Mouse (Mus musculus) CH12.LX (cell line): ENCODE data around the gene Fmo1. TPM values are rescaled to one million over a fixed set of nuclear protein-coding genes. Genes with fewer than 3 reads are reported as not detected.

Source experiments
- DNase-seq: peaks from one replicate; pipeline ENCODE4 v3.0.0-alpha.2; 2013; ENCODE audit errors: extremely low read depth
- H3K27ac ChIP-seq: 2 replicates; pipeline ENCODE4 v1.5.1; 2012; ENCODE audit warnings: low read depth, mild to moderate bottlenecking, control low read depth, moderate library complexity; ENCODE audit not compliant: insufficient read depth
- H3K27me3 ChIP-seq: replicated peaks from 2 replicates; pipeline ENCODE3; 2012; ENCODE audit warnings: inconsistent platforms
- H3K36me3 ChIP-seq, 2 experiments: replicated peaks in 1 of 2; 2 replicates each; pipeline versions ENCODE3 to v1.6.1; 2012; ENCODE audit warnings: inconsistent platforms in 1 of 2, low read length in 1 of 2, mild to moderate bottlenecking in 1 of 2, mixed read lengths in 1 of 2, moderate library complexity in 1 of 2; ENCODE audit not compliant: control insufficient read depth in 1 of 2, insufficient read depth in 1 of 2
- H3K4me1 ChIP-seq, 2 experiments: 2 replicates each; pipeline ENCODE4 v1.6.1; 2012; ENCODE audit warnings: inconsistent platforms in 1 of 2, moderate library complexity in 1 of 2; ENCODE audit not compliant: insufficient read depth in 2 of 2, control insufficient read depth in 1 of 2
- H3K4me2 ChIP-seq: 2 replicates; pipeline ENCODE4 v1.6.1; 2012; ENCODE audit warnings: low read depth, mild to moderate bottlenecking, control low read depth; ENCODE audit not compliant: poor library complexity, insufficient read depth, severe bottlenecking
- H3K4me3 ChIP-seq, 3 experiments: fragments of 150-350 bp in 1 of 3; sonication (generic) in 1 of 3; replicated peaks in 1 of 3; 2 replicates each; pipeline versions ENCODE3 to v1.5.1; 2011 to 2012; ENCODE audit warnings: low read depth in 2 of 3, low read length in 2 of 3, mild to moderate bottlenecking in 2 of 3, moderate library complexity in 2 of 3, control low read depth in 1 of 3, improper control_type of control experiment in 1 of 3, inconsistent platforms in 1 of 3, mixed read lengths in 1 of 3; ENCODE audit not compliant: poor library complexity in 1 of 3
- H3K79me2 ChIP-seq: replicated peaks from 2 replicates; pipeline ENCODE4 v1.6.1; 2012; ENCODE audit warnings: mild to moderate bottlenecking, moderate library complexity; ENCODE audit not compliant: control insufficient read depth, poor library complexity, insufficient read depth, severe bottlenecking; ENCODE audit errors: extremely low read depth
- H3K9ac ChIP-seq: 2 replicates; pipeline ENCODE4 v1.6.1; 2012; ENCODE audit warnings: low read depth, mild to moderate bottlenecking, control low read depth, moderate library complexity; ENCODE audit not compliant: insufficient read depth
- H3K9me3 ChIP-seq: replicated peaks from 2 replicates; pipeline ENCODE3; 2012; ENCODE audit warnings: low read length, inconsistent platforms, mixed read lengths
- CHD1 ChIP-seq: IDR thresholded peaks from 2 replicates; pipeline ENCODE4 v1.6.1; 2012; ENCODE audit warnings: low read depth, low read length, improper control_type of control experiment, inconsistent platforms
- CHD2 ChIP-seq: IDR thresholded peaks from 2 replicates; pipeline ENCODE4 v1.6.1; 2011; ENCODE audit warnings: low read length, improper control_type of control experiment
- CTCF ChIP-seq, 2 experiments: IDR thresholded peaks in 1 of 2; conservative IDR thresholded peaks in 1 of 2; 2 replicates each; pipeline ENCODE4 v1.5.1; 2011 to 2012; ENCODE audit warnings: low read depth in 2 of 2, low read length in 2 of 2, improper control_type of control experiment in 1 of 2, inconsistent platforms in 1 of 2, mild to moderate bottlenecking in 1 of 2, moderate library complexity in 1 of 2
- E2F4 ChIP-seq: IDR thresholded peaks from 2 replicates; pipeline ENCODE4 v1.6.1; 2011; ENCODE audit warnings: low read depth, low read length, improper control_type of control experiment; ENCODE audit not compliant: insufficient replicate concordance
- ELF1 ChIP-seq: IDR thresholded peaks from 2 replicates; pipeline ENCODE4 v1.6.1; 2014; ENCODE audit warnings: low read depth, mild to moderate bottlenecking, inconsistent platforms, low read length, improper control_type of control experiment
- ETS1 ChIP-seq: conservative IDR thresholded peaks from 2 replicates; pipeline ENCODE4 v1.6.1; 2012; ENCODE audit warnings: low read depth, mild to moderate bottlenecking, inconsistent platforms, low read length, improper control_type of control experiment, moderate library complexity
- GABPA ChIP-seq: IDR thresholded peaks from 2 replicates; pipeline ENCODE4 v1.6.1; 2012; ENCODE audit warnings: low read depth, low read length, improper control_type of control experiment, inconsistent platforms; ENCODE audit not compliant: insufficient replicate concordance
- HCFC1 ChIP-seq: IDR thresholded peaks from 2 replicates; pipeline ENCODE4 v1.6.1; 2012; ENCODE audit warnings: low read depth, mild to moderate bottlenecking, inconsistent platforms, low read length, improper control_type of control experiment
- IRF4 ChIP-seq: IDR thresholded peaks from 2 replicates; pipeline ENCODE4 v1.6.1; 2014; ENCODE audit warnings: low read depth, mild to moderate bottlenecking, inconsistent platforms, low read length, improper control_type of control experiment
- JUN ChIP-seq: IDR thresholded peaks from 2 replicates; pipeline ENCODE4 v1.6.1; 2011; ENCODE audit warnings: low read depth, mild to moderate bottlenecking, low read length, improper control_type of control experiment, moderate library complexity; ENCODE audit not compliant: insufficient read depth
- JUND ChIP-seq: conservative IDR thresholded peaks from 2 replicates; pipeline ENCODE4 v1.6.1; 2011; ENCODE audit warnings: low read depth, low read length, improper control_type of control experiment
- KAT2A ChIP-seq: IDR thresholded peaks from 2 replicates; pipeline ENCODE4 v1.6.1; 2012; ENCODE audit warnings: low read length, improper control_type of control experiment, inconsistent platforms; ENCODE audit not compliant: insufficient replicate concordance
- MAX ChIP-seq: IDR thresholded peaks from 2 replicates; pipeline ENCODE4 v1.6.1; 2011; ENCODE audit warnings: low read length, improper control_type of control experiment
- MAZ ChIP-seq: IDR thresholded peaks from 2 replicates; pipeline ENCODE4 v1.6.1; 2012; ENCODE audit warnings: low read depth, mild to moderate bottlenecking, inconsistent platforms, low read length, improper control_type of control experiment, moderate library complexity
- MEF2A ChIP-seq: IDR thresholded peaks from 2 replicates; pipeline ENCODE4 v1.6.1; 2014; ENCODE audit warnings: low read depth, mild to moderate bottlenecking, inconsistent platforms, low read length, improper control_type of control experiment, borderline replicate concordance
- MXI1 ChIP-seq: IDR thresholded peaks from 2 replicates; pipeline ENCODE4 v1.6.1; 2011; ENCODE audit warnings: mild to moderate bottlenecking, low read depth, low read length, improper control_type of control experiment
- MYC ChIP-seq: IDR thresholded peaks from 2 replicates; pipeline ENCODE4 v1.6.1; 2011; ENCODE audit warnings: low read depth, mild to moderate bottlenecking, improper control_type of control experiment, low read length
- NRF1 ChIP-seq: IDR thresholded peaks from 2 replicates; pipeline ENCODE4 v1.6.1; 2014; ENCODE audit warnings: low read depth, mild to moderate bottlenecking, inconsistent platforms, low read length, improper control_type of control experiment, moderate library complexity
- PAX5 ChIP-seq: IDR thresholded peaks from 2 replicates; pipeline ENCODE4 v1.6.1; 2012; ENCODE audit warnings: low read length, inconsistent platforms, mixed read lengths
- POLR2AphosphoS2 ChIP-seq: IDR thresholded peaks from 2 replicates; pipeline ENCODE4 v1.6.1; 2011; ENCODE audit warnings: low read depth, low read length, improper control_type of control experiment
- RCOR1 ChIP-seq: conservative IDR thresholded peaks from 2 replicates; pipeline ENCODE4 v1.6.1; 2012; ENCODE audit warnings: low read depth, mild to moderate bottlenecking, inconsistent platforms, low read length, improper control_type of control experiment
- SIN3A ChIP-seq: IDR thresholded peaks from 2 replicates; pipeline ENCODE4 v1.6.1; 2012; ENCODE audit warnings: low read length, improper control_type of control experiment, inconsistent platforms
- SMC3 ChIP-seq: IDR thresholded peaks from 2 replicates; pipeline ENCODE4 v1.6.1; 2011; ENCODE audit warnings: low read depth, low read length, improper control_type of control experiment
- USF2 ChIP-seq: conservative IDR thresholded peaks from 2 replicates; pipeline ENCODE4 v1.6.1; 2011; ENCODE audit warnings: low read depth, low read length, improper control_type of control experiment
- ZKSCAN1 ChIP-seq: IDR thresholded peaks from 2 replicates; pipeline ENCODE4 v1.6.1; 2012; ENCODE audit warnings: low read depth, inconsistent platforms, low read length, improper control_type of control experiment, borderline replicate concordance
- ZMIZ1 ChIP-seq: IDR thresholded peaks from 2 replicates; pipeline ENCODE4 v1.6.1; 2012; ENCODE audit warnings: low read depth, mild to moderate bottlenecking, inconsistent platforms, low read length, improper control_type of control experiment
- ZNF384 ChIP-seq: IDR thresholded peaks from 2 replicates; pipeline ENCODE4 v1.6.1; 2012; ENCODE audit warnings: low read depth, low read length, improper control_type of control experiment, inconsistent platforms
- dilution Hi-C: fragments of 300-500 bp; cut with MboI; formaldehyde crosslinking; loops from 2 replicates; pipeline ENCODE4 v1.14.3; 2020; ENCODE audit warnings: low sequenced_read_pairs; ENCODE audit not compliant: extremely low pct_unique_long_range_greater_than_20kb, extremely low pct_ligation_motif_present
- in situ Hi-C: fragments of 300-500 bp; cut with MboI; formaldehyde crosslinking; loops from 3 replicates; pipeline ENCODE4 v1.14.3; 2019; ENCODE audit warnings: low sequenced_read_pairs, low pct_ligation_motif_present, low pct_unique_long_range_greater_than_20kb, mixed read lengths
- polyA plus RNA-seq: library from polyadenylated mRNA; unstranded; fragments of >175 nt; gene quantifications from 2 replicates; pipeline ENCODE4 v1.2.1, GENCODE M21; 2012; ENCODE audit warnings: low read depth; ENCODE audit not compliant: insufficient read length
- total RNA-seq, 2 experiments: library from RNA; depleted of rRNA; stranded (reverse); fragments of 300-350 nt in 1 of 2; fragments of >200 nt in 1 of 2; gene quantifications; 2 replicates each; pipeline ENCODE4 v1.2.3; 2012 to 2014

Gene Fmo1
- total and polyA plus RNA-seq, 3 experiments, result not detected

- TF ChIP-seq MAZ, result no peak
- TF ChIP-seq ZKSCAN1, result no peak
- no peak for TF ChIP-seq SMC3
- no peak for TF ChIP-seq E2F4
- no peak for TF ChIP-seq CHD2
- TF ChIP-seq JUN, result no peak
- TF ChIP-seq NRF1, result no peak
- Histone ChIP-seq H3K27ac (no peak overlapping the region), H3K27me3 (no peaks in the 10 kb centered on the region), H3K4me1 (no peaks in the 10 kb centered on the region), H3K4me3 (no peak overlapping the region), H3K36me3 (no peaks in the 10 kb centered on the region), H3K9ac (no peak overlapping the region), H3K79me2 (no peaks in the 10 kb centered on the region), H3K4me2 (no peak overlapping the region), H3K9me3 (no peaks in the 10 kb centered on the region)
- dilution Hi-C loops, result no loop called here
- DNase-seq, result no peak
- in situ Hi-C loops, result no loop called here
These were observed 8.7 kb upstream of the Fmo1 start for GRCm38 (mm10) chr1:162875091-162875490.

GRCm38 (mm10) chr1:162871701-162872311 is 5.4 kb upstream of the Fmo1 start:
- dilution Hi-C loops, result no loop called here

DNA sequence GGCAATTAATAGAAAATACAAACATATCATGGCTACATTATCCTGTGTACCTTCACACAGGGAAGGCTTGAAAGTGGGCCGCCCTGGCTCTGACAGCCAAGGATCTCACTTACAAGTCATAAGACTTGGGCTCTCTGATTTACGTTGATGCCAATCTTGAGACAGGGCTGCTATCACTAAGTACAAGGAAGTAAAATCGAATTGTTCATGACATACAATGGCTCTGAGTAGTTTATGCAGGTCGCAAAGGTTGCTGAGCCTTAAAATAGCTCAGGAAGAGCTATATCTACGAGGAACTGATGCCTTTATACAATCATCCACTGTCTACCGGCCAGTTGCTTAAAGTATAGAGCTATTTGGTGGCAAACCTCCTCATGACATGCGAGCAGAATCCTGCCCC is 4.6 kb upstream of the Fmo1 start:
- no peak for DNase-seq
- Histone ChIP-seq H3K9me3 (no peaks in the 10 kb centered on the region), H3K9ac (no peak overlapping the region), H3K27ac (no peak overlapping the region), H3K79me2 (no peaks in the 10 kb centered on the region), H3K27me3 (no peaks in the 10 kb centered on the region), H3K4me2 (no peak overlapping the region), H3K36me3 (no peaks in the 10 kb centered on the region), H3K4me1 (no peaks in the 10 kb centered on the region), H3K4me3 (no peak overlapping the region)
- dilution Hi-C loops, result no loop called here
- in situ Hi-C loops, result no loop called here
- TF ChIP-seq CTCF (conservative IDR thresholded peaks at IDR 0.05 in 1 of 2, IDR thresholded peaks at IDR 0.05 in 1 of 2; ENCODE audit: low read depth in 2 of 2, low read length in 2 of 2) (no peak), IRF4 (no peak), USF2 (no peak), ZNF384 (no peak), MAX (no peak), CHD2 (no peak), JUND (no peak), GABPA (no peak), HCFC1 (no peak), ZMIZ1 (no peak), MXI1 (no peak), MYC (no peak), PAX5 (no peak), POLR2AphosphoS2 (no peak), SIN3A (no peak), MAZ (no peak), CHD1 (no peak)

More at GRCm38 (mm10) chr1:162871701-162872311, 5.4 kb upstream of the Fmo1 start:
- Histone ChIP-seq H3K4me1 (no peaks in the 10 kb centered on the region), H3K4me3 (no peak overlapping the region), H3K27ac (no peak overlapping the region), H3K36me3 (no peaks in the 10 kb centered on the region), H3K27me3 (no peaks in the 10 kb centered on the region), H3K9ac (no peak overlapping the region), H3K79me2 (no peaks in the 10 kb centered on the region), H3K9me3 (no peaks in the 10 kb centered on the region), H3K4me2 (no peak overlapping the region)
- in situ Hi-C loops, result no loop called here
- TF ChIP-seq SMC3 (no peak), ELF1 (no peak), RCOR1 (no peak), MEF2A (no peak), ETS1 (no peak), KAT2A (no peak), MAZ (no peak), MAX (no peak)
- DNase-seq, result no peak
